Mouse (Mus musculus) liver, adult 2 months (tissue): ENCODE data around the gene Nanog.

Experiments
- CTCF ChIP-seq: fragments of 200-500 bp; IDR thresholded peaks from 2 replicates; pipeline ENCODE4 v1.5.1; 2011; ENCODE audit warnings: low read depth, low read length, control low read depth
- POLR2A ChIP-seq: fragments of 200-500 bp; IDR thresholded peaks from 2 replicates; pipeline ENCODE4 v1.6.1; 2011; ENCODE audit warnings: low read length, control low read depth; ENCODE audit not compliant: insufficient read depth; ENCODE audit errors: extremely low read depth

GRCm38 (mm10) chr6:122750579-122750978 lies 43.3 kb downstream of the Nanog start:
- no peak for TF ChIP-seq POLR2A
- TF ChIP-seq CTCF, result no peak
